Mouse (Mus musculus): Measurements from ENCODE around the gene Ankrd13d. TPM values are rescaled to one million over a fixed set of nuclear protein-coding genes. Genes with fewer than 3 reads are reported as not detected.
A peak's percentile ranks its signal among the peaks of the same experiment; 100 is the strongest.
"Not testable (repeated sequence)": the region's sequence is repeated elsewhere in the genome, so short reads cannot be mapped to it uniquely, and the experiment has no call there.

Gene Ankrd13d
- polyA plus RNA-seq, 1 experiment from 2014 or later: 2.1 TPM

DNA sequence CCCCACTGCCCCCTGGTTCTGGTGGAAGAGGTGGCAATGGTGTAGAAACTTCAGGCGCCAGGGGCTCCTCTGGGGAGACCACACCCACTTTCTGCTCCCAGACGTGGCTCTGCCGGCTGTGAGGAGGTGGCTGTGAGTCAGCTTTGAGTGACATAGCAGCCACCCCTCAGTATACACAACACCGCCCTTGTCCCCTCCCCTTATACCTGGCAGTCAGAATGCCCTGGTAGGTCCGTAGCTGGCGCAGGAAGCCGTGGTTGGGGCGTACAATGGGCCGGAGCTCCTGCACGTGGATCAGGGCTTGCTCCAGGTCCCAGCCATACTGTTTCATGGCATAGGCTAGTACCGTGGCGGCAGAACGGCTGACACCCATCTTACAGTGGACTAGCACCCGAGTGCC lies 19.2 kb downstream of the Ankrd13d start:
- no peaks in the 10 kb centered on the region for H3K9me3 ChIP-seq (replicated peaks; ENCODE audit: control insufficient read depth, low read length)
- H3K4me1 ChIP-seq (ENCODE audit: control insufficient read depth, insufficient read depth, low read length): 0 out of 2 replicates have a peak, but pooled peaks cover 3% of the 10 kb centered on the region
- H3K9ac ChIP-seq (ENCODE audit: low read depth, low read length): no peak overlapping the region
- WGBS (ENCODE audit: insufficient replicate concordance): 63% methylated on average over 14 of the region's 14 CpGs
- H3K27ac ChIP-seq (ENCODE audit: low read depth, low read length): no peak overlapping the region
- H3K4me2 ChIP-seq: no peak overlapping the region
- ATAC-seq (replicated peaks; ENCODE audit: insufficient number of reproducible peaks, low FRiP score, low TSS enrichment): no peak
- peaks cover 22% of the 10 kb centered on the region for H3K27me3 ChIP-seq (ENCODE audit: control insufficient read depth, insufficient read depth, low read length)
- no peaks in the 10 kb centered on the region for H3K36me3 ChIP-seq (ENCODE audit: control insufficient read depth, insufficient read depth, low read length)
- H3K4me3 ChIP-seq (ENCODE audit: low read depth, low read length): no peak overlapping the region

DNA sequence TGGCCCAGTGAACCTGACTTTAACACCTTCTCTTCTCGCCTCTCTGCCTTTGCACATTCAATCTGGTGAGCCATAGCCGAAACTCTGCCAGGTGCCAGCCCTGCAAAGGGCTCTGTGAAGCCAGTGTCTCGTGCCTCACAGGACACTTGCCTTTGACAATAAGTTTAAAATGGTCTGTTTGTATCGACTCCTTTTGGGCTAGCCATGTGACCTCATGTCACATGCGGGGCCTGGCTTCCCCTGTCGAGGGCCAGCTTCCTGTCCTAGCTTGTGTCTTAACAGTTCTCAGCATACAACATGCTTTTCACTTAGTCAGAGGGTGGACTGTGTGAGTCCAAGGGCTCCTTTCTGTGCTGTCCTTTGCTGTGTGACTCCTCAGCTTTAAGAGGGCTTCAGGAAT lies 20.2 kb downstream of the Ankrd13d start:
- ATAC-seq (replicated peaks; ENCODE audit: insufficient number of reproducible peaks, low FRiP score, low TSS enrichment): no peak
- WGBS (ENCODE audit: insufficient replicate concordance): 71% methylated on average over 6 of the region's 6 CpGs
- no peaks in the 10 kb centered on the region for H3K9me3 ChIP-seq (replicated peaks; ENCODE audit: control insufficient read depth, low read length)
- no peak overlapping the region for H3K9ac ChIP-seq (ENCODE audit: low read depth, low read length)
- H3K27ac ChIP-seq (ENCODE audit: low read depth, low read length): no peak overlapping the region
- H3K36me3 ChIP-seq (ENCODE audit: control insufficient read depth, insufficient read depth, low read length): no peaks in the 10 kb centered on the region
- peaks cover 12% of the 10 kb centered on the region for H3K27me3 ChIP-seq (ENCODE audit: control insufficient read depth, insufficient read depth, low read length)
- H3K4me2 ChIP-seq: no peak overlapping the region
- no peak overlapping the region for H3K4me3 ChIP-seq (ENCODE audit: low read depth, low read length)
- peaks cover 1% of the 10 kb centered on the region; the same call in 1 of the 2 replicates for H3K4me1 ChIP-seq (ENCODE audit: control insufficient read depth, insufficient read depth, low read length)

DNA sequence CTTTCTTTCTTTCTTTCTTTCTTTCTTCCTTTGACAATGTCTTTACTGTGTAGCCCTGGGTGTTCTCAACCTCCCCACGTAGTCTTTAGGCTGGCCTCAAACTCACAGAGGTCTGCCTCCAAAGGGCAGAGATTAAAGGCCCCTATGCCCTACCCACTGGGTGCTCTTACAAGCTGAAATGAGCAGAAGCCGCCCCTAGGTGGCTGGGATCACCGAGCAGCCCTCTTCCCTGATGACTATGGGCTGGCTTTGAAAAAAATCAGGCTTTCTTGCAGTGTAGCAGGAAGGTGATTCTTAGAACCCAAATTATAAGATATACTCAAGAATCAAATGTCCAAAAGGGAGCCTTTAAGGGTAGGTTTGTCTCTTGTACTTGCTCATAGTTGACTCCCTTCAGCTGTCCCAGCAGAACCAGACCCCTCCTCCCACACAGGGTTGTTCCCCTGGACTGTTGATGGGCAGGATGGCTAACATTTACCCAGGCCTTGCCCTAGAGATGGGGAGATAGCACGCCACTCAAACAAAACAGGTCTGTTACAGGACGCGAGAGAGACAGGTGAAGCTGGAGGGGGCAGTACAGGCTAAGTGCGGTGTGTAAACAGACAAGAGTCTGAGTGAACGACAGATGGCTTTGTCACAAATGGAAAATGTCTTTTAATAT lies 21.8 kb downstream of the Ankrd13d start:
- no peaks in the 10 kb centered on the region for H3K9me3 ChIP-seq (replicated peaks; ENCODE audit: control insufficient read depth, low read length)
- H3K27ac ChIP-seq (ENCODE audit: low read depth, low read length): no peak overlapping the region
- peaks cover 6% of the 10 kb centered on the region; the same call in 1 of the 2 replicates for H3K27me3 ChIP-seq (ENCODE audit: control insufficient read depth, insufficient read depth, low read length)
- H3K4me1 ChIP-seq (ENCODE audit: control insufficient read depth, insufficient read depth, low read length): peaks cover 5% of the 10 kb centered on the region
- H3K4me2 ChIP-seq: no peak overlapping the region
- H3K9ac ChIP-seq (ENCODE audit: low read depth, low read length): no peak overlapping the region
- no peak overlapping the region for H3K4me3 ChIP-seq (ENCODE audit: low read depth, low read length)
- 54% methylated on average over 8 of the region's 8 CpGs for WGBS (ENCODE audit: insufficient replicate concordance)
- no peak for ATAC-seq (replicated peaks; ENCODE audit: insufficient number of reproducible peaks, low FRiP score, low TSS enrichment)
- no peaks in the 10 kb centered on the region for H3K36me3 ChIP-seq (ENCODE audit: control insufficient read depth, insufficient read depth, low read length)

DNA sequence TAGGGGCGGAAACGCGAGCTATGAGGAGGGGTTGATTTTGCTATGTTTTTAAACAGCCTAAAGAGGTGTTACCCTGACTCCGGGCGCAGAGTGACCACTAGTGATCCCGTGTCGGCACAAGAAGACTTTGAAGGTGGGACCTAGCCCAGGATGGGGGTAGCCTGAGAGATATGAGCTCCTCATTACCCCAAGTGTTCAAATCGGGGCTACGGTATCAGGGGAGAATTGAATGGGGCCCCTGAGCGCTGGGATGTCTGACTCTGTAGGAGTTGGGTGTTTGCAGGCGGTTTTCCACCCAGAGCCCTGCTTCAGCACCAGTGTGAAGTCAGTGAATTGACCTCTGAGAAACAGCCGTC lies 25.1 kb downstream of the Ankrd13d start:
- no peak for ATAC-seq (replicated peaks; ENCODE audit: insufficient number of reproducible peaks, low FRiP score, low TSS enrichment)
- WGBS (ENCODE audit: insufficient replicate concordance): 24% methylated on average over 12 of the region's 12 CpGs
- H3K27ac ChIP-seq (ENCODE audit: low read depth, low read length): no peak overlapping the region

DNA sequence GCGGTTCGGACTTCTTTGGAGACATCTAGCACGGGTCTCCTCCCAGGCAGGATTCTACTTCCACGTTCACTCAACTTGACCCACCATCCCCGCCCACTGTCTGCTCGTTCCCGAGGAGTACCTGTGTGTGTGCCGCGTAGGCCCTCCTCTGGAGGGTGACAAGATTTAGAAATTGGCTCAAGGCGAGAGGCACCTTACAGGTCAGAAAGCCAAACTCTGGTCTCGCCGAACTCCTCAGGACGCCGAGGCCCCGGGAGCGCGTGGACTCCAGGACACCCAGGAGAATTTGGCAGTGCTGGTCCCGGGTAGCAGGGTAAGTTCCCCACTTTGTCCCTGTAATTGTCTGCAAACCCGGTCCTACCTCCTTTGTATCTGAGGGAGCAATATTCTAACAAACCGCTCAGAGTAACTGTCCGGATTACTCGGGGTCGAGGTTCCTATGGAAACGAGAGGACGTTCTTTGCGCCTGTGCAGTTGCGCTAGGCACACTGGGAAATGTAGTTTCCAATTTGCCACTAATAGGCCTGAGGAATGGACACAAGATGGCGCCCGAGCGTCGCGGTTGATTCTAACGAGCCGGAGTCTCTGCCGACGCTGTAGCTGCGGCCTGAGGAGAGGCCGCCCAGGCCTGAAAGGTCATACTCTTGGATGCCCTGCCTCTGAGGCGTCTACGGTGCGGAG lies 25.6 kb downstream of the Ankrd13d start:
- WGBS (ENCODE audit: insufficient replicate concordance): 1% methylated on average over 41 of the region's 41 CpGs
- H3K27me3 ChIP-seq (ENCODE audit: control insufficient read depth, insufficient read depth, low read length): no peaks in the 10 kb centered on the region
- peak overlapping the region; percentile 62 for H3K9ac ChIP-seq (ENCODE audit: low read depth, low read length)
- peaks cover 5% of the 10 kb centered on the region for H3K4me1 ChIP-seq (ENCODE audit: control insufficient read depth, insufficient read depth, low read length)
- H3K9me3 ChIP-seq (replicated peaks; ENCODE audit: control insufficient read depth, low read length): no peaks in the 10 kb centered on the region
- ATAC-seq (replicated peaks; ENCODE audit: insufficient number of reproducible peaks, low FRiP score, low TSS enrichment): peak; percentile 79
- peak overlapping the region; percentile 96 for H3K4me2 ChIP-seq
- no peaks in the 10 kb centered on the region for H3K36me3 ChIP-seq (ENCODE audit: control insufficient read depth, insufficient read depth, low read length)
- H3K4me3 ChIP-seq (ENCODE audit: low read depth, low read length): peak overlapping the region; percentile 55
- no peak overlapping the region for H3K27ac ChIP-seq (ENCODE audit: low read depth, low read length)

More for the DNA sequence above, 25.1 kb downstream of the Ankrd13d start:
- Histone ChIP-seq H3K27me3 (ENCODE audit: control insufficient read depth, insufficient read depth, low read length) (no peaks in the 10 kb centered on the region), H3K4me1 (ENCODE audit: control insufficient read depth, insufficient read depth, low read length) (peaks cover 5% of the 10 kb centered on the region), H3K9me3 (replicated peaks; ENCODE audit: control insufficient read depth, low read length) (no peaks in the 10 kb centered on the region), H3K4me3 (ENCODE audit: low read depth, low read length) (peak overlapping the region; percentile 55), H3K36me3 (ENCODE audit: control insufficient read depth, insufficient read depth, low read length) (no peaks in the 10 kb centered on the region), H3K4me2 (peak overlapping the region; percentile 96), H3K9ac (ENCODE audit: low read depth, low read length) (peak overlapping the region; percentile 62)

DNA sequence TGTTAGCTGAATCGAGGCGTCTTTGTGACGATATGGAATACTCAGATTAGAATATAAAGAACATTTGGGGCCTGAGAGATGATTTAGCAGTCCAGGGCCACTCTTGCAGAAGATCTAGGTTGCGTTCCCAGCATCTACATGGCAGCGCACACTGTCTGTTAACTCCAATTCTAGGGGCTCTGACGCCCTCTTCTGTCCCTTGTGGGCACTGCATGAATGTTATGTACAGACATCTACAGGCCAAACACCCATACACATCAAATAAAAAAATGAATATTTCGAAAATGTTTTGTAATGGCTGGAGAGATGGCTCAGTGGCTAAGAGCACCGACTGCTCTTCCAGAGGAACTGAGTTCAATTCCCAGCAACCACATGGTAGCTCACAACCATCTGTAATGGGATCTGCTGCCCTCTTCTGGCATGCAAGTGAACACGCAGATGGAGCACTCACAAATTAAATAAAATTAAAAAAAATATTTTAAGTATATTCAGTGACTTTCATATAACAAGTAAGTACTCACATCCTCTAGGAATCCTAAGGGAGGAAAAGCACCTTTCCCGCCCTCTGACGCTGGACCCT lies 27.3 kb downstream of the Ankrd13d start:
- H3K4me2 ChIP-seq: no peak overlapping the region
- no peak overlapping the region for H3K27ac ChIP-seq (ENCODE audit: low read depth, low read length)
- H3K27me3 ChIP-seq (ENCODE audit: control insufficient read depth, insufficient read depth, low read length): no peaks in the 10 kb centered on the region
- 68% methylated on average over 11 of the region's 11 CpGs for WGBS (ENCODE audit: insufficient replicate concordance)
- H3K9ac ChIP-seq (ENCODE audit: low read depth, low read length): no peak overlapping the region
- H3K4me3 ChIP-seq (ENCODE audit: low read depth, low read length): no peak overlapping the region
- no peaks in the 10 kb centered on the region for H3K9me3 ChIP-seq (replicated peaks; ENCODE audit: control insufficient read depth, low read length)
- H3K4me1 ChIP-seq (ENCODE audit: control insufficient read depth, insufficient read depth, low read length): peaks cover 5% of the 10 kb centered on the region
- no peak for ATAC-seq (replicated peaks; ENCODE audit: insufficient number of reproducible peaks, low FRiP score, low TSS enrichment)
- H3K36me3 ChIP-seq (ENCODE audit: control insufficient read depth, insufficient read depth, low read length): no peaks in the 10 kb centered on the region

DNA sequence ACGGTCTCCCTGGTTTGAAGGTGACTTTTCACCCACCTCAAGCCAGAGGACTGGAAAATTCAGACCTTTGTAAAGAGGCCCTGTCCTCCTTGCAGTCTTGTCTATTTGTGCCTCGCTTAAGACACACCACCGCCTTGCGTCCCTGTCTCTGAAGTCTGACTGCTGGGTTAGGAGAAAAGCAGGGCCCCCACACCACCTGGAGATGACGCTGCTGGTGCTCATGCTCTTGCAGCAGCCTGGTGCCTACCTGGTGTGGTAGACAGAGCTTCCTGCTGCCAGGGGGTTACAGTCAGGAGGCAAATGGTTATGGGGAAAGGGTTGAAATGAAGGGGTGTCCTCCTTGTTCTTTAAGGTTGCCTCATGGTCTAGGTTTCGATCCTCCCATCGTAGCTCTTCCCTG lies 28.7 kb downstream of the Ankrd13d start:
- no peak overlapping the region for H3K27ac ChIP-seq (ENCODE audit: low read depth, low read length)
- ATAC-seq (replicated peaks; ENCODE audit: insufficient number of reproducible peaks, low FRiP score, low TSS enrichment): no peak
- H3K4me2 ChIP-seq: no peak overlapping the region
- WGBS (ENCODE audit: insufficient replicate concordance): 76% methylated on average over 7 of the region's 7 CpGs
- no peaks in the 10 kb centered on the region for H3K27me3 ChIP-seq (ENCODE audit: control insufficient read depth, insufficient read depth, low read length)
- no peak overlapping the region for H3K4me3 ChIP-seq (ENCODE audit: low read depth, low read length)
- H3K4me1 ChIP-seq (ENCODE audit: control insufficient read depth, insufficient read depth, low read length): peaks cover 5% of the 10 kb centered on the region
- no peaks in the 10 kb centered on the region for H3K9me3 ChIP-seq (replicated peaks; ENCODE audit: control insufficient read depth, low read length)
- no peak overlapping the region for H3K9ac ChIP-seq (ENCODE audit: low read depth, low read length)
- H3K36me3 ChIP-seq (ENCODE audit: control insufficient read depth, insufficient read depth, low read length): no peaks in the 10 kb centered on the region

DNA sequence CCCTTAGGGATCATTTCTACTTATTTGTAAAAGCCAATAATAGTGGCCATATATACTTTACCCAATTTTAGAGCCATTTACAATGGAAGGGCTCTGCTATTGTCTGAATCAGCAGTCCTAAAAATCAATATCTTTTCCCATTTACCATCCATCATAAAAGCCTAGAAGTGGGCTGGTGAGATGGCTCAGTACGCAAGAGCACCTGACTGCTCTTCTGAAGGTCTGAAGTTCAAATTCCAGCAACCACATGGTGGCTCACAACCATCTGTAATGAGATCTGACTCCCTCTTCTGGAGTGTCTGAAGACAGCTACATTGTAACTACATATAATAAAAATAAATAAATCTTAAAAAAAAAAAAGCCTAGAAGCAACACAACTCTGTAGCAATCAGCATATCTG lies 34.3 kb downstream of the Ankrd13d start:
- WGBS (ENCODE audit: insufficient replicate concordance): 58% methylated on average over 1 of the region's 1 CpGs
- not testable (repeated sequence) for H3K9me3 ChIP-seq (replicated peaks; ENCODE audit: control insufficient read depth, low read length)

More for the DNA sequence above, 34.3 kb downstream of the Ankrd13d start:
- ATAC-seq (replicated peaks; ENCODE audit: insufficient number of reproducible peaks, low FRiP score, low TSS enrichment); H3K9ac ChIP-seq (ENCODE audit: low read depth, low read length); H3K4me1 ChIP-seq (ENCODE audit: control insufficient read depth, insufficient read depth, low read length); H3K4me2 ChIP-seq; H3K36me3 ChIP-seq (ENCODE audit: control insufficient read depth, insufficient read depth, low read length); H3K27ac ChIP-seq (ENCODE audit: low read depth, low read length); H3K4me3 ChIP-seq (ENCODE audit: low read depth, low read length); H3K27me3 ChIP-seq (ENCODE audit: control insufficient read depth, insufficient read depth, low read length): not testable (repeated sequence)

All from heart, embryonic 11.5 days (tissue).